Mouse (Mus musculus) lung, embryonic 16.5 days (tissue): ENCODE results near the gene Dennd5a. TPM values are rescaled to one million over a fixed set of nuclear protein-coding genes. Genes with fewer than 3 reads are reported as not detected.

Experiments used
- ATAC-seq: fragments of 200-750 bp; cut with Nextera tagmentation; 2 replicates; pipeline ENCODE4 v1.8.0; 2017; ENCODE audit warnings: low read depth, mild to moderate bottlenecking, moderate library complexity
- H3K27ac ChIP-seq: fragments of 300-500 bp; sonication (generic); 2 replicates; pipeline ENCODE4 v1.5.1; 2014; ENCODE audit warnings: mild to moderate bottlenecking, control low read depth, low read length
- H3K27me3 ChIP-seq: fragments of 300-500 bp; sonication (generic); 2 replicates; pipeline ENCODE4 v1.6.1; 2014; ENCODE audit warnings: low read depth, low read length, mixed read lengths; ENCODE audit not compliant: control insufficient read depth, insufficient read depth
- H3K36me3 ChIP-seq: fragments of 300-500 bp; sonication (generic); 2 replicates; pipeline ENCODE4 v1.6.1; 2014; ENCODE audit warnings: low read length; ENCODE audit not compliant: control insufficient read depth, insufficient read depth
- H3K4me1 ChIP-seq: fragments of 300-500 bp; sonication (generic); replicated peaks from 2 replicates; pipeline ENCODE4 v1.6.1; 2014; ENCODE audit warnings: low read length, mixed read lengths; ENCODE audit not compliant: control insufficient read depth, insufficient read depth
- H3K4me2 ChIP-seq: fragments of 300-500 bp; sonication (generic); 2 replicates; pipeline ENCODE4 v1.6.1; 2014; ENCODE audit warnings: low read depth, low read length, control low read depth
- H3K4me3 ChIP-seq: fragments of 300-500 bp; sonication (generic); 2 replicates; pipeline ENCODE4 v1.5.1; 2014; ENCODE audit warnings: mild to moderate bottlenecking, low read length, control low read depth
- H3K9ac ChIP-seq: fragments of 300-500 bp; sonication (generic); 2 replicates; pipeline ENCODE4 v1.6.1; 2014; ENCODE audit warnings: low read length, control low read depth
- H3K9me3 ChIP-seq: fragments of 300-500 bp; sonication (generic); 2 replicates; pipeline ENCODE4 v1.6.1; 2016; ENCODE audit warnings: low read length; ENCODE audit not compliant: control insufficient read depth
- WGBS: fragments of 180-500 bp; shearing (Covaris S2); extraction: QIAGEN DNeasy Blood & Tissue Kit; methylation state at CpG from one replicate; pipeline ENCODE4 v1.1.7; 2014; 5-methylcytosine and 5-hydroxymethylcytosine counted together
- polyA plus RNA-seq: library from polyadenylated mRNA; unstranded; fragments of >200 nt; fragmentation: Nextera tagmentation; extraction: Ambion mirVana; gene quantifications from 2 replicates; pipeline ENCODE4 v1.2.1, GENCODE M21; 2015

Gene Dennd5a
- polyA plus RNA-seq, 1 experiment from 2014 or later: 32.5 TPM

DNA sequence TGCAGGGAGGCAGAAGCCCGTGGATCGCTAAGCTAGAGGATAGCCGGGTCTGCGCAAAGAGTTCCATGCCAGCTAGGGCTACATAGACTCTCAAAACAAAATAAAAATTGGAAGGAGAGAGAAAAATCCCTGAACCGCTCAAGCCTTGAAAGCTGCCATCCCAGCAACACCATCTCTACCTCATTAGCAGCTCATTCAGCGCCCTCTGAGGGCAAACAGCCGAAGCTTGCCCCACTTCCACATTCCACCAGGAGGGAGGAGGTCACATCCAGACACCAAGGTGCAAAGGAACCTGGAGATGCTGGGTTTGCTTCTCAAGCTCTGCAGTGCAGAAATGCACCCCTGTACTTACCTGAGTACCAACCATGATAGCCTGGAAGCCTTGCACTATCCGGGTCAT lies 84.2 kb downstream of the Dennd5a start:
- no peak overlapping the region for H3K27ac ChIP-seq
- no peaks in the 10 kb centered on the region for H3K36me3 ChIP-seq
- no peak overlapping the region for H3K4me2 ChIP-seq
- no peak overlapping the region for H3K4me3 ChIP-seq
- H3K9ac ChIP-seq: no peak overlapping the region
- WGBS: 55% methylated on average over 8 of the region's 8 CpGs
- H3K4me1 ChIP-seq: peaks cover 4% of the 10 kb centered on the region; the same call in 1 of the 2 replicates
- H3K27me3 ChIP-seq: no peaks in the 10 kb centered on the region
- no peak for ATAC-seq
- no peaks in the 10 kb centered on the region for H3K9me3 ChIP-seq

DNA sequence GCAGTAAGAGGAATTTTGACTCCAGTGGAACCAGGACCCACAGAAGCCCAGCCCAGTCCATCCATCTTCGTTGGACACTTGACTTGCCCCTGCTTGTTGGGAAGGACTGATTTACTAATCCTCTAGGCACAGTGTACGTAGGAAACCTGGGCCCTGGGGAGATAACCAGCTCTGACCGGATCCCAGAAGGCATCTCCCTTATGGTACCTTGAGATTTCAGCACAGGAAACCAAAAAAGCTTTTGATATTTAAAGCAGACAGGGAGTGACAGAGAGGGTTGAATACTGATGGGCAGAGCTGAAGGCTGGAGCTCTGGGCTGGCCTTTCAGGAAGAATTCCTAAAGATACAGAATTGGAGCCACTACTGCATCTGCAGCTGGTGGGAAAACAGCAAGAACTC lies 84.7 kb downstream of the Dennd5a start:
- H3K4me2 ChIP-seq: no peak overlapping the region
- H3K9me3 ChIP-seq: no peaks in the 10 kb centered on the region
- H3K9ac ChIP-seq: no peak overlapping the region
- no peaks in the 10 kb centered on the region for H3K36me3 ChIP-seq
- no peak for ATAC-seq
- no peaks in the 10 kb centered on the region for H3K27me3 ChIP-seq
- 54% methylated on average over 3 of the region's 3 CpGs for WGBS
- H3K27ac ChIP-seq: no peak overlapping the region
- H3K4me1 ChIP-seq: peaks cover 4% of the 10 kb centered on the region; the same call in 1 of the 2 replicates
- H3K4me3 ChIP-seq: no peak overlapping the region

DNA sequence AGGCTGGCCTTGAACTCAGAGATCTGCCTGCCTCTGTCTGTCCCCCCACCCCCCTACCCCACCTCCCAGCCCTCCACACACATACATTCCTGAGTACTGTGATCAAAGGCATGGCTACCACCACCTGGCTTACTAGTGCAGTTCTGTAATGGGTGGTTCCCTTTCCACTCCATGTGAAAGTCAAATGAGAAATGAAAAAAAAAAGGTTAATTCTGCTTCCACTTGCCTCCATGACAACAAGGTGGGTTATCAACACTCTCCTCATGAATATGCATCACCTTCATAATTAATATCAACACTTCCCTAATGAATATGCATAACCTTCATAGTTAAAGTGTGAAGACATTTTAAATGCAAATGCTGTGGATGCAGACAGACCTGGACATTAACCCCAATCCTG lies 85.2 kb downstream of the Dennd5a start:
- Histone ChIP-seq H3K4me3 (no peak overlapping the region), H3K27ac (no peak overlapping the region), H3K27me3 (no peaks in the 10 kb centered on the region), H3K4me1 (peaks cover 4% of the 10 kb centered on the region; the same call in 1 of the 2 replicates), H3K9me3 (no peaks in the 10 kb centered on the region), H3K9ac (no peak overlapping the region), H3K4me2 (no peak overlapping the region), H3K36me3 (no peaks in the 10 kb centered on the region)
- no peak for ATAC-seq

DNA sequence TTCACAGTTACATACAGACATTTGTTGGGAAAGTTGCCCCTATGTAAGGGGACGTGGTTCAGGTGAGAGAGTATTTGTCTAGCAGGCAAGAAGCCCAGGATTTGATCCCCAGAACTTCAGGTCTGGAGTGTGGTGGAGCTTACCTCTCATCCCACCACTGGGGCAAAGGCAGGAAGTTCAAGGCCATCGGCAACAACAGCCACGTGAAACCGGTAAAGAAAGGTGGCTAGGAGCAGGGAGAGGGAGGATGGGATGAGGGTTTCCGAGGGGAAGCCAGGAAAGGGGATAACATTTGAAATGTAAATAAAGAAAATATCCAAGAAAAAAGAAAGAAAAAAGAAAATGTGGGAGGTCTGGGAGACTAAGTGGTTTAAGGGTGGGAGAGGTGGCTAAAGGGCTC lies 87.1 kb downstream of the Dennd5a start:
- peaks cover 7% of the 10 kb centered on the region; the same call in 1 of the 2 replicates for H3K4me1 ChIP-seq
- H3K9me3 ChIP-seq: no peaks in the 10 kb centered on the region
- no peak overlapping the region for H3K9ac ChIP-seq
- H3K27me3 ChIP-seq: no peaks in the 10 kb centered on the region
- no peak overlapping the region for H3K27ac ChIP-seq
- no peak overlapping the region for H3K4me2 ChIP-seq
- WGBS: 36% methylated on average over 5 of the region's 5 CpGs
- no peak for ATAC-seq
- H3K4me3 ChIP-seq: no peak overlapping the region
- no peaks in the 10 kb centered on the region for H3K36me3 ChIP-seq

DNA sequence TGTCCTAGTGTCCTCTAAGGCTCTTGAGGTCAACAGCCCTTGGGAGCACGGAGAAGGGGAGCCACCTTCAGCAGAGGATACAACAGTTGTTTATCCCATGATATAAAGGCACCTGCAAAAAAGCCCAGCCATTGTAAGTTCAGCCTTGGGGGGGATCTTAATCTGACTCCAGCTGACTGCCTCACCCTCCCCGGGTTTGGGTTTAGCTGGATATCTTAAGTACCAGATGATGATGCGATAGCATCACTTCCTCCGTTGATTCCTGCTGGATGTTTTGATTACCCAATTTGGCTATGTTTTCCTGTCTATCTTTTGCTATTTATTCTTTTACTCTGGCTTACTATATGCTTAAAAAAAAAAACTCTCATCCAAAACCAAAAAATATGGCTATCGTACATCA lies 89.0 kb downstream of the Dennd5a start:
- no peak for ATAC-seq

DNA sequence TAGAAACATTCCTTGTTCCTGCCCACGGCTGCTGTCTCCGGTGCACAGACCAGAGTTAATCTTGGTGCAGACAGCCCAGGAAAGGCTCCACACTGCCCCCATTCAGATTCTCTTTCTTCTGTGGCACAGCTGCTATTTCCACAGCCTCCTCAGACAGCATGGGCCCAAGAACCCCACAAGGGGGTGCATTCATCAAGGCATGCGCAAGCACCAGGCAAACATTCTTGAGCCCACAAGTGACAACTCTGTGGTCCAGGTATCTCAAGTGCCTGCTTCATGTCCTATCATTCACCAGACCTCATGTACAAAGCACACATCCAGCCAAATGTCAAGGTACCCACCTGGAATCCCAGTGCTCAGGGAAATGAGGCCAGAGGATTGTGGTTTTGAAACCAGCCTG lies 91.8 kb downstream of the Dennd5a start:
- peak; percentile 74 for ATAC-seq
- no peak overlapping the region for H3K4me2 ChIP-seq
- WGBS: 30% methylated on average over 3 of the region's 3 CpGs

More for the DNA sequence above, 89.0 kb downstream of the Dennd5a start:
- Histone ChIP-seq H3K27ac (no peak overlapping the region), H3K9me3 (no peaks in the 10 kb centered on the region), H3K9ac (no peak overlapping the region), H3K4me1 (peaks cover 10% of the 10 kb centered on the region; the same call in 1 of the 2 replicates), H3K4me2 (no peak overlapping the region), H3K4me3 (no peak overlapping the region), H3K36me3 (no peaks in the 10 kb centered on the region), H3K27me3 (no peaks in the 10 kb centered on the region; the same call in 1 of the 2 replicates)
- WGBS: 75% methylated on average over 5 of the region's 5 CpGs

DNA sequence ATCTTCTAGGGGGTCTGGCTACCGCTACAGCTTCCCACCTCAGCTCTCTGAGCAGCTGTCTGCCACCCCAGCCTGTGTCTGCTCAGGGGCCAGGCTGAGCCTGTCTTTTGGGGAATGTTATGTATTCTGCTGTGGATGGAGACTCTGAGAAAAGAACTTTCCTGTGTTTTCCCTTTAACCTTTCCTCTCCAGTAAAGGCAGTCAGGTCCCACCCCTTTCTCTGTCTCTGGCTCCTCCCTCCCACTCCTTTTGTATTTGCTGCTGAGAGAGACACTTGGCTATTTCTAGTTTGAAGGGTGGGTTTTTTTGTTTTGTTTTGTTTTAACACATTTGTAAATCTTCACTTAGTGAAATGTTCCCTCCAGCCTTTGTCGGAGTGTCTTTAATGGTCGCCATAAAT lies 93.6 kb downstream of the Dennd5a start:
- H3K36me3 ChIP-seq: no peaks in the 10 kb centered on the region
- no peak overlapping the region for H3K4me3 ChIP-seq
- no peak overlapping the region for H3K4me2 ChIP-seq
- H3K27me3 ChIP-seq: peaks cover 17% of the 10 kb centered on the region; the same call in 1 of the 2 replicates
- WGBS: 78% methylated on average over 3 of the region's 3 CpGs
- H3K9ac ChIP-seq: no peak overlapping the region
- H3K27ac ChIP-seq: no peak overlapping the region
- H3K4me1 ChIP-seq: peaks cover 17% of the 10 kb centered on the region
- no peaks in the 10 kb centered on the region for H3K9me3 ChIP-seq
- no peak for ATAC-seq

More for the DNA sequence above, 91.8 kb downstream of the Dennd5a start:
- peaks cover 17% of the 10 kb centered on the region for H3K4me1 ChIP-seq
- H3K27me3 ChIP-seq: peaks cover 17% of the 10 kb centered on the region; the same call in 1 of the 2 replicates
- H3K9me3 ChIP-seq: no peaks in the 10 kb centered on the region
- H3K36me3 ChIP-seq: no peaks in the 10 kb centered on the region
- H3K9ac ChIP-seq: no peak overlapping the region
- no peak overlapping the region for H3K4me3 ChIP-seq
- H3K27ac ChIP-seq: peak overlapping the region; percentile 53; the same call in 1 of the 2 replicates

DNA sequence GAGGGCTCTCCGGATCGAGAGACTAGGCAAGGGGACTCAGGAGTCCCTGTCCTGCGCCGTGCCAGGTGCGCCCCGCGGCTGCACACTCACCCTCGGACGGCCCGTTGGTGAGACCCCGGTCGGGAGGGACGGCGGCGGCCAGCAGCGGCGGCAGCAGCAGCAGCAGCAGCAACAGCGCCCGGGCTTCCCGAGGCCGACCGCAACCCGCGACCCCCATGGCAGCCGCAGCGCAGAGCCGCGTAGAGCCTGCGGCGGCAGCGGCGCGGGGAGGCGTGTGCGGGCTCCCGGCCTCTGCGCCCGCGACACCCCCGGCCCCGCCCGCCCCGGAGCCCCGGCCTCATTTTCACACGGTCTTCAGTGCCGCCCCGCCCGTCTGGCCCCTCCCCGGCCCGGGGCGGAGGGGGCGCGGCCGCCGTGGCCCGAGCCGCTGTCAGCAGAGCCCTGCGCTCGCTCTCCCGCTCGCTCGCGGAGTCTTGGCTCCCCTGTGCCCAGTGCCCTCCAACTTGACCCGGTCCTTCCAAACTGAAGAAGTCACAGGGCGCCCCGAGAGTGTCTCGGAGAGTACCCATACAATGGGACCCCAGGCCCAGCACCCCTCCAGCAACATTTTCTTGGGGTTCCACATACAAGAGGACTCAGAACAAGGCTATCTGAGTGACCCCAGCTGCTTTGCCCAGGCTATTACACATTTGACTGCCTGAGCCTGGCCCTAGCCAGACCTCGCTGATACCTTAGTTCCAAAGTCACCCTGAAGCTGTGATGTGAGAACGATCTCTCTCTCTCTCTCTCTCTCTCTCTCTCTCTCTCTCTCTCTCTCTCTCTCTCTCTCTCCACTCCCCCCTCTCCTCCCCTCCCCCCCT lies 94.7 kb downstream of the Dennd5a start, which contains the start of gene Scube2:
Gene Scube2 (minus strand): TSS at position 310 of the 860 bp plus-strand sequence.
- peak; percentile 79 for ATAC-seq

DNA sequence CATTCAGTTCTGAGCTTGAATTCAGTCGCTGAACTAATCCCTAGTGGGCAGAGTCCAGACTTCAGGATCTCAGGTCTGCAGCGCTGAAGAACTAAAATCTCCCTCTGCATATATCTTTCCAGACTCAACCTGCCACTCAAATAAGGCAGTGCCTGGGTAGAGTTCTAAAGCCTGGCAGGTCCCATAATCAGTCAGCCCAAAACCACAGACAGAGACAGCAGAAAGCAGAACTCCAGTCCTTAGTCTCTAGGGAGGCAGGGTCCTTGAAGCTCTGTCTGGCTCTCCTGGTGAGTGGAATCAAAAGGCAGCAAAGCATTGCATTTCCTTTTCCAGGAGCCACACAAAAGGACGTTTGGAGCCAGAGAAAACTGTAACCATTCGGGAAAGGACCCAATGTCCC lies 96.7 kb downstream of the Dennd5a start:
- 30% methylated on average over 4 of the region's 4 CpGs for WGBS
- no peak overlapping the region for H3K4me2 ChIP-seq
- H3K9me3 ChIP-seq: no peaks in the 10 kb centered on the region
- no peak overlapping the region for H3K9ac ChIP-seq
- H3K27me3 ChIP-seq: peaks cover 17% of the 10 kb centered on the region; the same call in 1 of the 2 replicates
- H3K36me3 ChIP-seq: no peaks in the 10 kb centered on the region
- H3K4me1 ChIP-seq: peaks cover 17% of the 10 kb centered on the region
- no peak overlapping the region for H3K27ac ChIP-seq
- ATAC-seq: no peak
- no peak overlapping the region for H3K4me3 ChIP-seq

More for the DNA sequence above, 94.7 kb downstream of the Dennd5a start, which contains the start of gene Scube2:
- peaks cover 17% of the 10 kb centered on the region; the same call in 1 of the 2 replicates for H3K27me3 ChIP-seq
- peak within 1 kb of the TSS; percentile 66 for H3K4me3 ChIP-seq
- peak within 1 kb of the TSS; percentile 97 for H3K4me2 ChIP-seq
- H3K9me3 ChIP-seq: no peaks in the 10 kb centered on the region
- peaks cover 17% of the 10 kb centered on the region for H3K4me1 ChIP-seq
- no peak within 1 kb of the TSS for H3K27ac ChIP-seq
- H3K36me3 ChIP-seq: no peaks in the 10 kb centered on the region
- WGBS: 2% methylated on average over 53 of the region's 69 CpGs
- peak within 1 kb of the TSS; percentile 80 for H3K9ac ChIP-seq
